Mouse (Mus musculus) lung, adult 2 months (tissue): ENCODE measurements around the gene Ppfibp1. TPM values are rescaled to one million over a fixed set of nuclear protein-coding genes. Genes with fewer than 3 reads are reported as not detected.
A peak's percentile ranks its signal among the peaks of the same experiment; 100 is the strongest.

Experiments
- DNase-seq: peaks from one replicate; pipeline ENCODE4 v3.0.0; 2022
- H3K4me1 ChIP-seq: fragments of 200-500 bp; 2 replicates; pipeline ENCODE4 v1.6.1; 2011; ENCODE audit warnings: low read length; ENCODE audit not compliant: control insufficient read depth, insufficient read depth
- H3K4me3 ChIP-seq: fragments of 200-500 bp; replicated peaks from 2 replicates; pipeline ENCODE3; 2011; ENCODE audit warnings: low read depth, mild to moderate bottlenecking, control low read depth, low read length; ENCODE audit errors: extremely low read depth
- CTCF ChIP-seq: fragments of 200-500 bp; IDR thresholded peaks from 2 replicates; pipeline ENCODE4 v1.5.1; 2011; ENCODE audit warnings: mild to moderate bottlenecking, low read length, control low read depth; ENCODE audit not compliant: insufficient read depth
- POLR2A ChIP-seq: fragments of 200-500 bp; IDR thresholded peaks from 2 replicates; pipeline ENCODE4 v1.6.1; 2011; ENCODE audit warnings: low read depth, mild to moderate bottlenecking, control low read depth, low read length, borderline replicate concordance; ENCODE audit errors: extremely low read depth
- WGBS: fragments of 180-500 bp; shearing (Covaris S2); methylation state at CpG from one replicate; pipeline ENCODE4 v1.1.7; 2018; 5-methylcytosine and 5-hydroxymethylcytosine counted together
- polyA plus RNA-seq: library from polyadenylated mRNA; depleted of rRNA; stranded (reverse); fragments of >200 nt; gene quantifications from 2 replicates; pipeline ENCODE4 v1.2.3, GENCODE M21; 2012

Ppfibp1 gene
- polyA plus RNA-seq, 1 experiment, result 35.1 TPM

- H3K4me1 ChIP-seq, result peaks cover 18% of the 10 kb centered on the region
- H3K4me3 ChIP-seq, result no peak overlapping the region
- DNase-seq, result no peak
- no peak for TF ChIP-seq POLR2A
- no peak for TF ChIP-seq CTCF
- 48% methylated on average over 4 of the region's 4 CpGs for WGBS
Measured at GRCm38 (mm10) chr6:146947186-146947585, 58.9 kb downstream of the Ppfibp1 start.

- DNase-seq, result no peak
- TF ChIP-seq POLR2A, result no peak
- TF ChIP-seq CTCF, result no peak
- peaks cover 15% of the 10 kb centered on the region for H3K4me1 ChIP-seq
- H3K4me3 ChIP-seq, result no peak overlapping the region
- WGBS, result 49% methylated on average over 10 of the region's 10 CpGs
Measured at GRCm38 (mm10) chr6:146949682-146950453, 61.6 kb downstream of the Ppfibp1 start.

GRCm38 (mm10) chr6:146950454-146950832 is 62.2 kb downstream of the Ppfibp1 start:
- TF ChIP-seq CTCF (no peak), POLR2A (no peak)
- Histone ChIP-seq H3K4me1 (peaks cover 11% of the 10 kb centered on the region), H3K4me3 (no peak overlapping the region)
- 48% methylated on average over 1 of the region's 1 CpGs for WGBS
- DNase-seq, result no peak

GRCm38 (mm10) chr6:146954258-146954657 is 66.0 kb downstream of the Ppfibp1 start, which contains the start of gene 1700034J05Rik:
1700034J05Rik (minus strand) TSS chr6:146954422.
- Histone ChIP-seq H3K4me1 (peaks cover 3% of the 10 kb centered on the region; the same call in 1 of the 2 replicates), H3K4me3 (no peak within 1 kb of the TSS)
- no peak for DNase-seq
- WGBS, result 97% methylated on average over 1 of the region's 1 CpGs
- no peak for TF ChIP-seq POLR2A
- TF ChIP-seq CTCF, result no peak

GRCm38 (mm10) chr6:146955475-146955874 is 67.2 kb downstream of the Ppfibp1 start:
- TF ChIP-seq POLR2A, result no peak
- no peak for TF ChIP-seq CTCF
- Histone ChIP-seq H3K4me1 (0 out of 2 replicates have a peak, but pooled peaks cover 2% of the 10 kb centered on the region), H3K4me3 (no peak overlapping the region)
- WGBS, result 69% methylated on average over 1 of the region's 1 CpGs
- no peak for DNase-seq

- TF ChIP-seq POLR2A (no peak), CTCF (no peak)
- 35% methylated on average over 12 of the region's 12 CpGs for WGBS
- Histone ChIP-seq H3K4me1 (peaks cover 5% of the 10 kb centered on the region; the same call in 1 of the 2 replicates), H3K4me3 (no peak overlapping the region)
- no peak for DNase-seq
Measured at GRCm38 (mm10) chr6:146955896-146956295, 67.6 kb downstream of the Ppfibp1 start.

- no peak for TF ChIP-seq CTCF
- TF ChIP-seq POLR2A, result no peak
- Histone ChIP-seq H3K4me3 (no peak overlapping the region), H3K4me1 (peaks cover 5% of the 10 kb centered on the region; the same call in 1 of the 2 replicates)
- no peak for DNase-seq
- 86% methylated on average over 1 of the region's 1 CpGs for WGBS
Measured at GRCm38 (mm10) chr6:146956961-146957360, 68.7 kb downstream of the Ppfibp1 start.

GRCm38 (mm10) chr6:146958694-146959093 is 70.4 kb downstream of the Ppfibp1 start:
- peaks cover 5% of the 10 kb centered on the region; the same call in 1 of the 2 replicates for H3K4me1 ChIP-seq
- DNase-seq, result no peak
- no peak for TF ChIP-seq POLR2A
- no peak for TF ChIP-seq CTCF
- no peak overlapping the region for H3K4me3 ChIP-seq
- 65% methylated on average over 1 of the region's 1 CpGs for WGBS

GRCm38 (mm10) chr6:146959908-146960680 is 71.8 kb downstream of the Ppfibp1 start:
- 56% methylated on average over 9 of the region's 9 CpGs for WGBS
- peak; percentile 46 for DNase-seq
- no peak for TF ChIP-seq POLR2A
- no peak for TF ChIP-seq CTCF
- Histone ChIP-seq H3K4me3 (no peak overlapping the region), H3K4me1 (peaks cover 5% of the 10 kb centered on the region; the same call in 1 of the 2 replicates)

- TF ChIP-seq CTCF (no peak), POLR2A (no peak)
- H3K4me1 ChIP-seq, result peaks cover 6% of the 10 kb centered on the region
- no peak for DNase-seq
- H3K4me3 ChIP-seq, result no peak overlapping the region
- 56% methylated on average over 5 of the region's 5 CpGs for WGBS
Measured at GRCm38 (mm10) chr6:146960956-146961355, 72.7 kb downstream of the Ppfibp1 start.
